Mouse (Mus musculus): ENCODE results near the gene Plcg2. TPM values are rescaled to one million over a fixed set of nuclear protein-coding genes. Genes with fewer than 3 reads are reported as not detected.

The Plcg2 gene
- polyA plus RNA-seq, 1 experiment: 11.5 TPM

DNA sequence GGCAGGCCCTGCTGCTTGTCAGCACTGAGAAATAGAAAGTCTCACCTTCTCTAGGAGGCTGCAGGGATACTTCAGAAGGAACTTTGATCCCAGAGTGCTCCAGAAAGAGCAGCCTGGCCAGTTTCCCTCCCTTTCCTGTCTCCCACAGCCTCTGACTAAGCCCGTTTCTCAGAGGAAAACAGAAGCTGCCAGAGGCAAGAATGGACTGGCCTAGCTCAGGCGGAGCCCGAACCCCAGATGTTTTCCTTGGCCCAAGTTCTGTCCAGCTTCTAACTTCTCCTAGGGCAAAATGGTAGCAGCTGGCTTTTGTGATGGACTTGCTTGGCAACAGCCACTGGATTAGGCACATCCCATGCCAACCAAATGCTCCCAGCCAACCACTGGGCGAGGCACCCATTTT lies 62.9 kb downstream of the Plcg2 start:
- 58% methylated on average over 4 of the region's 4 CpGs for WGBS
- DNase-seq: no peak
- Histone ChIP-seq H3K4me3 (replicated peaks; ENCODE audit: extremely low read depth, low read depth, low read length) (no peak overlapping the region), H3K4me1 (ENCODE audit: control insufficient read depth, insufficient read depth, low read length) (no peaks in the 10 kb centered on the region)
- no peak for TF ChIP-seq CTCF (IDR thresholded peaks at IDR 0.05; ENCODE audit: insufficient read depth, low read length)
- no peak for TF ChIP-seq POLR2A (IDR thresholded peaks at IDR 0.05; ENCODE audit: borderline replicate concordance, extremely low read depth, low read depth, low read length)

DNA sequence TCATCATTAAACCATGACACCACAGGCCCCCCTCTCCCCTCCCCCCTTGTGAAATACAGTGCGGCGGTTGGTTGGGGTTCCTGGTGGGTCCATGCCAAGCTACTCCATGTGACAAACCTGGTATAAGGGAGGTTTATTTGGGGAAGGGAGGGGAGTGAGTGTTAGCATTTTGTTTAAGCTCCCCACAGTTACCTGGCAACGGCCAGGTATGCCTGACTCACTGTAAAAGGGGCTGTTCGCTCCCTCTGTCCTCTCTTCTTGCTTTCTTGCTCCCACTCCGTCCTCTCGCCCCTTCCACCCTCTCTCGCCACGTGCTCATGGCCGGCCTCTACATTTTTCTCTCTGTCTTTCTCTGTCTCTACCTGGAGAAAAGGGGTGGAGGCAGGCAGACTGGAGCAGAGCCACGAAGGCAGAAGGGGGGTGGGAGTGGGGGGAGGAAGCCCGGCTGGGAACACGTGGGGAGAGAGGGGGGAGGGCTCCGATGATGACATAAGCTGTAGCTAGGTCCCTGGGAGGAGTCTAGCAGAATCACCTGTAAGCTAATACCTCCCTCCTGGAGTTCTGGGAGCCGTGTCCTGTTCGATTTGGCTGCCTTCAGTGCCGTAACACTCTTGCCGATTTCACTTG lies 63.8 kb downstream of the Plcg2 start:
- no peaks in the 10 kb centered on the region for H3K4me1 ChIP-seq (ENCODE audit: control insufficient read depth, insufficient read depth, low read length)
- 31% methylated on average over 17 of the region's 17 CpGs for WGBS
- no peak for TF ChIP-seq POLR2A (IDR thresholded peaks at IDR 0.05; ENCODE audit: borderline replicate concordance, extremely low read depth, low read depth, low read length)
- no peak for TF ChIP-seq CTCF (IDR thresholded peaks at IDR 0.05; ENCODE audit: insufficient read depth, low read length)
- H3K4me3 ChIP-seq (replicated peaks; ENCODE audit: extremely low read depth, low read depth, low read length): peak overlapping the region; percentile 37
- DNase-seq: peak; percentile 25

DNA sequence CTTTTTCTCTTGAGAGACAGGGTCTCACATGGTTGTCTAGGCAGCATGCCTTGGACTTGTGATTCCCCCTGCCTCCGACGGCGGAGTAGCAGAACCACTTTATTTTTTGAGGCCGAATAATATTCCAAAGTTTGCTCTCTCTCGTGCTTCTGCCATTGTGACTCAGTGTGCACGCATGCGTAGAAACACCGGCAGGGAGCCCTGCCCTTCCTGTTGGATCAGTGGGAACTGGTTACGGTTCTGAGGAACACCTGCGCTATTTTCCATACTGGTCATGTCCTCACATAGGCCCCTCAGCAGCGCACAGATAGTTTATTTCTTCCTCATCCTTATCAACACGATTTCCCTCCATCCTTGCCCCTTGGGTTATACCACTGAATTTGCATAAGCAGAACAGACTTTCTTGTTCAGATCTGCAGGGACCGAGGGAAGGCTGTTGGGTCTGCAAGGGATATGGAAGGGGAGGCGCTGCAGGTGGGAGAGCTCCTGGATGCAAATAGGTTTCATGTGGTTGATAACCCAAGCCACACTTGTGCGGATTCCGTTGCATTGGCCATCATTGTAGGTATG lies 64.4 kb downstream of the Plcg2 start:
- Histone ChIP-seq H3K4me3 (replicated peaks; ENCODE audit: extremely low read depth, low read depth, low read length) (peak overlapping the region; percentile 37), H3K4me1 (ENCODE audit: control insufficient read depth, insufficient read depth, low read length) (no peaks in the 10 kb centered on the region)
- DNase-seq: no peak
- TF ChIP-seq POLR2A (IDR thresholded peaks at IDR 0.05; ENCODE audit: borderline replicate concordance, extremely low read depth, low read depth, low read length) (no peak), CTCF (IDR thresholded peaks at IDR 0.05; ENCODE audit: insufficient read depth, low read length) (no peak)
- 33% methylated on average over 16 of the region's 16 CpGs for WGBS

DNA sequence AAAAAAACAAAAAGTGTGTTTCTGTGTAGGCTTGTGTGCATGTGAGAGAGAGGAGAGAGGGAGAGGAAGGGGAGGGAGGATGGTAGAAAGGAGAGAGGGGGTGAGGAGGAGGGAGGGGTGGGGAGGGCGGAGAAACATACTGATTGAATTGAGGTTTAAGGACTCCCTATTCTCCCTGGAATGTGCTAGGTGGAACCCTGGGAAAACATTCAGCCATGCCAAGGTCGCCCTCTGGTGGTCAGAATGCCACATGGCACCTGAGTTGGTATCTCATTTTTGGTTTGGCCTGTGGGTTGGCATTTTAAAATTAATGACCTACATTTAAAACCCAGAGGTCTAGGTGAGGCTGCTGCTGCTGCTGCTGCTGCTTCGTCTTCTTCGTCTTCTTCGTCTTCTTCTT lies 71.3 kb downstream of the Plcg2 start:
- WGBS: 32% methylated on average over 5 of the region's 5 CpGs

DNA sequence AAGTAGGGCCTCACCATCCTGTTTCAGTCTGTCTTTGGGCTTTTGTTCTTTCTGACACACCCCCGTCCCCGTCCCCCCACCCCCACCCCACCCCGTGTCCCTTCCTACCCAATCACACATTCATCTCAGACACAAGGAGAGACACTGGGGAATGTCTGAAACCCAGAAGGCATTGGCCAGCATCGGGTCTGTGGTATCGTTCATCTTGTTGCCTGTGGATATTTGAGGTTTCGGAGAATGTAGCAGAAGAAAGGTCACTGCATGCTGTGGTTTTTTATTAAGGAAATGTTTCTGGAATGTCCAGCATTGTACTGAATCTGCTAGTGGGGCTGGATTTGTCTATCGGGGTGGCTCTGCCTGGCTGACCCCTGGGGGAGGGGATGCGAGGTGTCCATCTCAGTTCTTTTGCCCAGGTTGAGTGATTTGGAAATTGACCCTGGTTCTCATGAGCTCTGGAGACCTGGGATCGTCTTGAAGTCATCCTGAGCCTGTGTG lies 78.2 kb downstream of the Plcg2 start:
- H3K4me1 ChIP-seq (ENCODE audit: control insufficient read depth, insufficient read depth, low read length): no peaks in the 10 kb centered on the region
- WGBS: 69% methylated on average over 9 of the region's 9 CpGs
- no peak for TF ChIP-seq POLR2A (IDR thresholded peaks at IDR 0.05; ENCODE audit: borderline replicate concordance, extremely low read depth, low read depth, low read length)
- TF ChIP-seq CTCF (IDR thresholded peaks at IDR 0.05; ENCODE audit: insufficient read depth, low read length): no peak
- no peak for DNase-seq
- no peak overlapping the region for H3K4me3 ChIP-seq (replicated peaks; ENCODE audit: extremely low read depth, low read depth, low read length)

More for the DNA sequence above, 71.3 kb downstream of the Plcg2 start:
- H3K4me1 ChIP-seq (ENCODE audit: control insufficient read depth, insufficient read depth, low read length): no peaks in the 10 kb centered on the region
- no peak overlapping the region for H3K4me3 ChIP-seq (replicated peaks; ENCODE audit: extremely low read depth, low read depth, low read length)
- TF ChIP-seq CTCF (IDR thresholded peaks at IDR 0.05; ENCODE audit: insufficient read depth, low read length) (peak; percentile 99), POLR2A (IDR thresholded peaks at IDR 0.05; ENCODE audit: borderline replicate concordance, extremely low read depth, low read depth, low read length) (no peak)
- DNase-seq: peak; percentile 73

DNA sequence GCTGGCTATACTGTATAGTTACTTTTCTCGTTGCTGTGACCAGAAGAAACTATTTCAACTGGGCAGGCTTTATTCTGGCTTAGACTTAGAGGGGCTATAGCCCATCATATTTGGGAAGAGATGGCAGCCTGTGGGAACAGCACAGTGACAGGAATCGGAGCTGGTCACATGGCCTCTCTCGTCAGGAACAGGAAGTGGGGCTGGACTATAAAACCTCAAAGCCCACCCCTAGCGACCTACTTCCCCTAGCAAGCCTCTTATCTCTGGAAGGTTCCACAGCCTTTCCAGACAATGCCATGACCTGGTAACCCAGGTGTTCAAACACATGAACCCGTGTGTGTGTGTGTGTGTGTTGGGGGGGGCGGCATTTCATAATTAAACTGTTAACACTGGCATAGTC lies 79.0 kb downstream of the Plcg2 start:
- WGBS: 59% methylated on average over 6 of the region's 6 CpGs
- TF ChIP-seq CTCF (IDR thresholded peaks at IDR 0.05; ENCODE audit: insufficient read depth, low read length) (no peak), POLR2A (IDR thresholded peaks at IDR 0.05; ENCODE audit: borderline replicate concordance, extremely low read depth, low read depth, low read length) (no peak)
- no peak for DNase-seq
- H3K4me3 ChIP-seq (replicated peaks; ENCODE audit: extremely low read depth, low read depth, low read length): no peak overlapping the region
- no peaks in the 10 kb centered on the region for H3K4me1 ChIP-seq (ENCODE audit: control insufficient read depth, insufficient read depth, low read length)

DNA sequence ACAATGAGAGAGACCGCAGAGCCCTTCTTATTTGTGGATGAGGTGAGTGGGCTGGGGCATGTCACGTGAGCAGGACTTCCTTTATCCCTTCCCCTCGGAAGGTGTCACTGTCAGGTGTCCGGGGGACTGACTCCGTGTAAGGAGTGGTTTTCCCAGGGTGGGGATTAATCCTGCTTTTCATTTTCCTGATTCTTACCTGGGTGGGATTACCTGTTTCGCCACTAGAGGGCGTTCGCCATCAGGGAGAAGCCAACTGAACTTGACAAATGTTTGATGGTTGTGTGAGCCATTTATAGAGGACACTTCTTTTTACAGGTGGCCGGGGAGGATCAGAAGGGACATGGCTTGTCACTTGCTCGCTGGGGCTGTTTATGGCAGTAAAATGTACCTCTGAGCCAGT lies 79.8 kb downstream of the Plcg2 start:
- H3K4me1 ChIP-seq (ENCODE audit: control insufficient read depth, insufficient read depth, low read length): no peaks in the 10 kb centered on the region
- 65% methylated on average over 10 of the region's 10 CpGs for WGBS
- DNase-seq: no peak
- H3K4me3 ChIP-seq (replicated peaks; ENCODE audit: extremely low read depth, low read depth, low read length): no peak overlapping the region
- TF ChIP-seq POLR2A (IDR thresholded peaks at IDR 0.05; ENCODE audit: borderline replicate concordance, extremely low read depth, low read depth, low read length) (no peak), CTCF (IDR thresholded peaks at IDR 0.05; ENCODE audit: insufficient read depth, low read length) (peak; percentile 15; the same call in 1 of the 2 replicates)

DNA sequence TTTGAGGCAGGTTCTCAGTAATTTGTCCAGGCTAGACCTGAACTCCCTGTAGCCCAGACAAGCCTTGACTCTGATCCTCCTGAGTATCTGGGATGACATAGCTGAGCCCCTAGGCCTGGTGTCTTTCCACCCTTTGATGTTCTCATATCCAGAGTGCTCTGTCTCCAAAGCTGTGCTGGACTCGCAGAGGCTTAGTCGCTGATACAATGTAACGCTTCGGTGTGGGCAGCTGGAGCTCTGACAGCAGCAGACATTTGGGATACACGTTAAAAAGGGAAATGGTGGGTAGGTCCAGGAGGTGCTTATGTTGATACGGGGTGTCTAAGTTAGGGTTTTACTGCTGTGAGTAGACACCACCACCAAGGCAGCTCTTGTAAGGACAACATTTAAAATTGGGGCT lies 80.8 kb downstream of the Plcg2 start:
- 86% methylated on average over 6 of the region's 6 CpGs for WGBS
- TF ChIP-seq CTCF (IDR thresholded peaks at IDR 0.05; ENCODE audit: insufficient read depth, low read length) (no peak), POLR2A (IDR thresholded peaks at IDR 0.05; ENCODE audit: borderline replicate concordance, extremely low read depth, low read depth, low read length) (no peak)
- no peaks in the 10 kb centered on the region for H3K4me1 ChIP-seq (ENCODE audit: control insufficient read depth, insufficient read depth, low read length)
- H3K4me3 ChIP-seq (replicated peaks; ENCODE audit: extremely low read depth, low read depth, low read length): no peak overlapping the region
- DNase-seq: no peak

DNA sequence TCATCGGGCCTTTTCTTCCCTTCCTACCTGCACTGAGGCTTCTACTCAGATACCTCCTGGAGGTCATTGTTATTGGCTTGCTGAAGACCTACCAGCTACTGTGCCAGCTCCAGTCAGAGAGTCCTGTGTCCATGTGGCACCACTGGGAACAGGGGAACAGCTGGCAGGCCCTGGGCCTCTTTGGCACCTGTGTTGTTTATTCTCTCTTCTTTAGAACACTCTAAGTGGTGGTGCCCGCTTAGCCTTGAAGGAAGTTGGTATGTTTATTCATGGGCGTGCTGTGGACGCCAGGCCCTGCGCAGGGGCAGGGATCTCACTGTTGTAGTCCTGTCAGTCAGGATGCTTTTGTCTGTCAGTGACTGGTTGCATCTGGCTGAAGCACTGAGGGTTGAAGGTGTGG lies 95.8 kb downstream of the Plcg2 start:
- WGBS: 44% methylated on average over 5 of the region's 5 CpGs
- Histone ChIP-seq H3K4me3 (replicated peaks; ENCODE audit: extremely low read depth, low read depth, low read length) (no peak overlapping the region), H3K4me1 (ENCODE audit: control insufficient read depth, insufficient read depth, low read length) (no peaks in the 10 kb centered on the region)
- peak; percentile 7 for DNase-seq
- TF ChIP-seq POLR2A (IDR thresholded peaks at IDR 0.05; ENCODE audit: borderline replicate concordance, extremely low read depth, low read depth, low read length) (no peak), CTCF (IDR thresholded peaks at IDR 0.05; ENCODE audit: insufficient read depth, low read length) (no peak)

DNA sequence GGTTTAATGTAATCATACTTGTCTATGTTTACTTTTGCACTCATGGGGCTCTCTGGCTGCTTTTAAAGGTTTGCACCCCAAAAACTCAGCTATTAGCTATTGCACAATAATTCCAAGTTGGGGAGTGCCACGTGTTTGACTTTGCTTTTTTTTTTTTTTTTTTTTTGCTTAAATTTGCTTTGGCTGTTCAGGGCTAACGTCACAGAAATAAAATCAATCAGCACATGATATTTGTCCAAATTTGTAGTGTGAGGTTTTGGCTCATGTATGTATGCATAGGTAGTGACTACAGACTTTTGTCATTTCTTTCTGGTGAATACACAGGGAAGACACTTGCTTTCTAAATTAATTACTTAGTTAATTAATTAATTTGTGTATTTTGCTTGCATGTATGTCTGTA lies 96.9 kb downstream of the Plcg2 start:
- no peak for TF ChIP-seq CTCF (IDR thresholded peaks at IDR 0.05; ENCODE audit: insufficient read depth, low read length)
- no peak for DNase-seq
- H3K4me3 ChIP-seq (replicated peaks; ENCODE audit: extremely low read depth, low read depth, low read length): no peak overlapping the region
- 61% methylated on average over 2 of the region's 2 CpGs for WGBS
- H3K4me1 ChIP-seq (ENCODE audit: control insufficient read depth, insufficient read depth, low read length): no peaks in the 10 kb centered on the region

Data from lung, adult 2 months (tissue).